Mouse (Mus musculus) embryo, embryonic 11 days (tissue): ENCODE results near the gene March6.
A peak's percentile ranks its signal among the peaks of the same experiment; 100 is the strongest.

ENCODE experiments used
- DNase-seq: peaks from one replicate; pipeline ENCODE4 v3.0.0-alpha.2; 2015

The March6 gene

DNA sequence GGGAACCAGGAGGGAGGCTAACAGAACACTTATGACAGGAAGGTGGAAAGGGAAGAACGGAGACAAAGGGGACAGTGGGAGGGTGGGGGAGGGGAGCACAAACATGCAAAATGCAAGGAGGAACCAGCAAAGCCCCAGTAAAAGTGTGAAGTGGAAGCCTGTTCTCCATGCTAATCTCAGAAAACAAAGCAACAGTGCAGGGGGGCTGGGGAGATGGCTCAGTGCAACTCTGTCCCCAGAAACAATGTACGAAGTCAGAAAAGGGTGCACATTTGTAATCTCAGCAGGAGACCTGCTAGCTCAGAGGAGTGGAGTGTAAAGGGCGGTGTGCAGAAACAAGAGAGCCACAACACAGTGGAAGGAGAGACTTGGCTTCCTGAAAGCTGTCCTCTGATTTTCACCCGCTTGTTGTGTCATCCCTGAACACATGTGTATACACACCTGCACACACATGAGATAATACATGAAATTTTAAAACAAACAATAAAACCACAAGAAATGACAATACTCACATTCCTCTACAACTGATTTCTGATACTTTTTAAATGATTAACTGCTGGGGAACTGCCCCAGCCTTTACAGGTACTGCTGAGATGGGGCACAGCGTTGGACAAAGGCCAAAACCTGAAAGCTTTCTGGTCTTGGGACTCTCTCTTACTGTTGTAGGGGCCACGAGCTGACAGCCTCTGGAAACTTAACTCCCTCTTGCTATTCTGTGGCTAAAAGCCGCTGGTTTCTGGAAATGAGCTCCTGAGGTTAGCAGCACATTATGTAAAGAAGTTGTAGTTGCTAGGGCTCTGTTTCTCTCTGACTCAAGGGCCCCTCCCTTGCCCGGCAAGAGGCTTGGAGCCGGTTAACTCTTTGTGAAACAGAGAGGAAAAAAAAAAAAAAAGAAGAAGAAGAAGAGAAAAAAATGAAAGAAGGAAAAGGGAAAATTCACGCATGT, 11.4 kb upstream of the March6 start:
- peak; percentile 58 for DNase-seq

DNA sequence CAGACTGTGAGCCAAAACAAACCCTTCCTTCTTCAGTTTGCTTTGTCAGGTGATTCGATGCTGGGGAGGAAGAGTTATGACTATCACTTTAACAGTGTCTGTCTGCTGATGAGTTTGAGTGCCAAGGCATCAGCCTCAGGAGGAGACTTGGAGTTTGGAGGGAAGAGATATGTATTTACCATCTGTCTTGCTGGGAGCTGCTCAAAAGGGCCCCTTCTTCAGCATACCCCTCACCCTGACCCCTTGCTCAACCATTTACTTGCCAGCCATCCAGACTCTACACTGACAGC, 9.6 kb upstream of the March6 start:
- DNase-seq = no peak

DNA sequence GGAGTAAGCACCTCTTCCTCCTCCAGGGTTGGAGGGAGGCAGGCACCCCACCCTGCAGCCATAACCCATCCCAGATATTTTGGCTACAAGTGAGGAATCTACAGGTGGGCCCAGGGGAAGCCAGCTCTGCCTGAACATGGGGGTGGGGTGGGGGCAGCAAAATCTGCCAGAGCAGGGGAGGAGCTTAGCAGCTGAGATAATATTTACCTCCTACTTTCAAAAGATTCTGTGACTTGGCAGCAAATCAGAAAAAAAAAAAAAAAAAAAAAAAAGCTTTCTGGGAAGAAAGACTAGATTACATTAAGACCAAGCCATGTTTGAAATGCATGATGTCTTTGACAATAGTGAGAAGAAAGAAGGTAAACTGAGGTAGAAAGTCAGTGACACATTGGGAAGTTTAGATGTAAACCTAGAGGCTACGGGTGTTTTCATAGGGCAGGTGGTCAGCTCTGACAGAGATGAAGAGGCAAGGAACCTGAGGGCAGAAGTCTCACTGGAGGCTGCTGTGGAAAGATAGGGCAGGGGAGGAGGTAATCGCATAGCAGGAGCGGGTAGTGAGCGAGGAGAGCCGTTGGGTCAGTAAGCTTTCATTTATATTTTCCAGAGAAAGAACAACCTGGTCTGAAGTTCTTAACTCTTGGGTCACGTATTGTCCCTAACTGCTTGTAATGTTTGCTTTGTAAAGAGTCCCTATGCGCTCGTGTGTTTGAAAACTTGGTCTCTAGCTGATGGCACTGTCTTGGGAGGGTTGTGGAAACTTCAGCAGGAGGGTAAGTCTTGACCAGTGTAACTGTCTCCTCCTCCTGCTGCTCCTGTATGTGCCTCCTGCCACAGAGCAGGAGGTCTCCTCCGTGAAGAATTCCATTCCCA, 9.0 kb upstream of the March6 start:
- no peak for DNase-seq

DNA sequence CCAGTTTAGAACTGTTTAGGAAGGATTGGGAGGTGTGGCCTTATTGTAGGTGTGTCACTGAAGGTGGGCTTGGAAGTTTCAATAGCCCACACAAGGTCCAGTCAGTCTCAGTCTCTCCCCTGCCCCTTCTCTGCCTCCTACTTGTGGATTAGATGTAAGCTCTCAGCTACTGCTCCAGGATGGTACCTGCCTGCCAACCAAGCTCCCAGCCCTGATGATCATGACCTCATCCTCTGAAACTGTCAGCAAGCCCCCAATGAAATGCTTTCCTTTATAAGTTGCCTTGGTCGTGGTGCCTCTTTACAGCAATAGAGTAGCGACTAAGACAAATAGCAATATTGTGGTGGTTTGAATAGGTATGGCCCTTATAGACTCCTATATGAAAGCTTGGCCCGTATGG, 7.5 kb upstream of the March6 start:
- no peak for DNase-seq

GRCm38 (mm10) chr15:31537706-31538105, 6.9 kb upstream of the March6 start:
- DNase-seq = no peak

GRCm38 (mm10) chr15:31536051-31536737, 5.3 kb upstream of the March6 start:
- peak; percentile 82 for DNase-seq

DNA sequence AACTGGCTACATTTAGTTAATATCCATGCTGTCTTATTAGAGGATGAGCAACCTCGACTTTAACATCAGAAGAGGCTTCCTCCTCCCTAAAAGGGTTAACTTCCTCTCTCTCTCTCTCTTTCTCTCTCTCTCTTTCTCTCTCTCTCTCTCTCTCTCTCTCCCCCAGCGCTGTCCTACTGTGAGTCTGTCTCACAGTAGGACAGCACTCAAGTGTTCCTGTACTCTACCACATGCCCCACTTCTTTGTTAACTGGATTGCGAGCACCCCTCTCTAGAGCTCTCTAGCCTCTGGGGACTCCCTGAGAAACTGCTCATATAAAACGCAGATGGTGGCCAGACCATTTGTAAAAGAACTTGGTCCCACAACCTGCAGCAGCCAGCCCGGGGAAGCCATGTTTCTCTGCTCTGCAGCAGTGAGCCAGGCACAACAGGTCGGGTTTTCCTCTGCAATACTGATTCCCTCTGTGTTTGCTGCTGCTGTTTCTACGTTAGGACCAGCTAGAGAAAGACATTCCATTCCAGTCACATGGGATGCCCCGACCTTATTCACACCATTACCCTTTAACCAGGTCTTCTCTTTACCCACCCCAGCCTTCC, 4.5 kb upstream of the March6 start:
- DNase-seq = peak; percentile 26

GRCm38 (mm10) chr15:31534421-31535258, 3.8 kb upstream of the March6 start:
- no peak for DNase-seq

- DNase-seq = no peak
Measured at GRCm38 (mm10) chr15:31533529-31533928, 2.7 kb upstream of the March6 start.

GRCm38 (mm10) chr15:31532331-31533021, 1.6 kb upstream of the March6 start:
- DNase-seq = no peak

GRCm38 (mm10) chr15:31531446-31532330, 835 bp upstream of the March6 start:
- DNase-seq = no peak

DNA sequence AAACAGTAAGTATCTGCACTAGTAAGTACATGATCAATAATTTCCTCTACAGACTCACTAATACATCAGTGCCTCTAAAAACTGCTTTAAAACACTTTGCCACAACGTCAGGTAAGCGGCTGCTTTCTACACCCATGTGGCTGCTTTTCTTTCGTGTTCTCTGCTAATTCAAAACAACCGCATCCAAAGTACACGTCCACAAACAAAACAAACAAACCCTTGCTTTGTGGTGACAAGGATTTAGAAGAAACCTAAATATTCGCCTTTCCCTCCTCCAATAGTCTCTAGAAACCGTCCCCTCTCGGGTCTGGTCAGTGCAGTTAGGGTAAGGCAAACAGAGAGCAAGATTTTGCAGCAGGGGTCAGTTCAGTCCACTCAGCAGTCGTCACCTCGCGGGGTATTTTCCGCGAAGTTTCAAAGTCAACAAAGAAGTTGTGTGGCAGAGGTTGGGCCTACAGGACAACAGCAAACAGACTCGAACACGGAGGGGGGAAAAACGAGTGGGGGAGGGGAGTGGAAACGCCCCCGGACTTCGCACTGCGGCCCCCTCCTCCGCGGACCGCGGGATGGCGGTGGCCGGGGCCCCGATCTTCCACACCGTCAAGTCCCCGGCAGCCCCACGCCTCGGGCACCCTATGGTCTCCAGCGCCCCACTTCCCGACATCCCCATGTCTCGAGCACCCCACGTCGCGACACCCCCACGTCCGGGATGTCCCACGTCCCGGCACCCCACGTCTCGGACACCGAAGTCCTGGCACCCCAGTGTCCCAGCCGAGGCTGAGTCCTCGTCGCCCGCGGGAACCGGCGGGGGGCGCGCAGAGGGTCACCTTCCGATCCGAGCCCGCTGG, 818 bp downstream of the March6 start:
- peak; percentile 50 for DNase-seq

- no peak for DNase-seq
Measured at GRCm38 (mm10) chr15:31529103-31529502, 1.8 kb downstream of the March6 start.

GRCm38 (mm10) chr15:31528477-31528876, 2.4 kb downstream of the March6 start:
- DNase-seq = no peak

DNA sequence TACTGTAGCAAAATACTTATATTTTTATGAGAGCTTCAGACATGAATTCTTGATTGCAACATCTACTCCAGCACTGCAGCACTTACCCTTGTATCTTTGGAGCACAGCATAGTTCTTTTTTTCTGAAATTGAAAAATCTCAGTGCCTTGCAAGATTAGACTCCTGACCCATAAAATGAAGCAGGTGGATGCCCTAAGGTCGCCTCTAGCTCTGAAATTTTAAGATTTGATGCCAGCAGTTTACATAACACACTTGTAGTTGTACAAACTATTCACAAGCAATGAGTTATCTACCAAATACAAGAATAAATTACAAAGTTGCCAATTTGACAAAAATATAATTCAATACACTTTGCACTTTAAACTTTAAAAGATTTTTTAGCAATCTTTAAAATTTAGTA, 4.4 kb downstream of the March6 start:
- DNase-seq = no peak

GRCm38 (mm10) chr15:31519000-31519399, 11.9 kb downstream of the March6 start:
- DNase-seq = no peak

DNA sequence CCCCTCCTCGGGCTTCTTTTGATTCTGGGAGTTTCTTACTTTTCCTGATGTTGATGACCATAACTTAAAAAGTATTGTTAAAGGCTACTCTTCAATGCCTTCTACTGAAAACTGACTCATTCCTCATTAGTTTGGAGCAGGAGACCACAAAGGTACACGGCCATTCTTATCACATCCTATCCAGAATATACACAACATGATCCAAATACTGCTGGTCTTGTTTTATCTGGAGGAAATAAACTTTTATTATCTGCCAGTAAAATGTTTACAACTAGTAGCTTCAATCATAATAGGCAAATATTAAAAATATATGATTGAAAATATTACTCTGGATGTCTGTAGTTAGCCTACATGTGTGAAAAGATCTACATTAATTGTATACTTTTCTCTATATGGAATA, 12.5 kb downstream of the March6 start:
- no peak for DNase-seq

- no peak for DNase-seq
Measured at GRCm38 (mm10) chr15:31517186-31517585, 13.7 kb downstream of the March6 start.

- DNase-seq = no peak
Measured at GRCm38 (mm10) chr15:31511795-31512194, 19.1 kb downstream of the March6 start.
